Mouse (Mus musculus) kidney, adult 2 months (tissue): ENCODE data around the gene Gm28372.

Experiments
- CTCF ChIP-seq: fragments of 200-500 bp; conservative IDR thresholded peaks from 2 replicates; pipeline ENCODE4 v1.5.1; 2011; ENCODE audit warnings: low read depth, mild to moderate bottlenecking, control low read depth, low read length, moderate library complexity, mixed read lengths; ENCODE audit not compliant: insufficient read depth, insufficient read length
- POLR2A ChIP-seq: fragments of 200-500 bp; IDR thresholded peaks from one replicate; pipeline ENCODE4 v1.6.1; 2011; ENCODE audit warnings: low read depth, low read length, control low read depth

- TF ChIP-seq CTCF (no peak), POLR2A (no peak)
Observed at GRCm38 (mm10) chr2:130383205-130383604, 21.8 kb upstream of the Gm28372 start.
